Mouse (Mus musculus) adipose tissue, adult 10 weeks (tissue): Measurements from ENCODE around the gene Kcnj8. TPM values are rescaled to one million over a fixed set of nuclear protein-coding genes. Genes with fewer than 3 reads are reported as not detected.

Experiments used
- polyA plus RNA-seq: library from polyadenylated mRNA; stranded (reverse); fragments of 350-450 nt; fragmentation: Illumina TruSeq; extraction: RNeasy Lipid Tissue Mini Kit (QIAGEN cat#74804); gene quantifications from one replicate; pipeline ENCODE4 v1.2.3, GENCODE M21; 2014; ENCODE audit warnings: low read depth, low replicate concordance

Kcnj8 gene
- polyA plus RNA-seq = 10.3 TPM

GRCm38 (mm10) chr6:142571055-142571618 lies at the start of gene Kcnj8:
TSS of gene Kcnj8 (minus strand) at chr6:142571614.

Other genes with a start within 250 kb of the Kcnj8 start
- 11.8 TPM for gene Slco1a5, start 248.6 kb downstream of the Kcnj8 start, polyA plus RNA-seq
- 13.6 TPM for gene Pyroxd1, start 226.0 kb downstream of the Kcnj8 start, polyA plus RNA-seq
- gene Recql, start 184.5 kb downstream of the Kcnj8 start, polyA plus RNA-seq = 23.4 TPM
- 31.7 TPM for gene Golt1b, start 184.4 kb downstream of the Kcnj8 start, polyA plus RNA-seq
- 3.7 TPM for gene Spx, start 158.2 kb downstream of the Kcnj8 start, polyA plus RNA-seq
- 1.9 TPM for gene Gys2, start 98.5 kb downstream of the Kcnj8 start, polyA plus RNA-seq
- gene Ldhb, start 63.7 kb downstream of the Kcnj8 start, polyA plus RNA-seq = 209 TPM
- gene Abcc9, start 130.7 kb upstream of the Kcnj8 start, polyA plus RNA-seq = 10.3 TPM
- gene Cmas, start 185.1 kb upstream of the Kcnj8 start, polyA plus RNA-seq = 36.5 TPM
- not detected for gene Sult6b2, start 232.9 kb upstream of the Kcnj8 start, polyA plus RNA-seq